Mouse (Mus musculus): ENCODE measurements around the gene Omt2b. TPM values are rescaled to one million over a fixed set of nuclear protein-coding genes. Genes with fewer than 3 reads are reported as not detected.
A peak's percentile ranks its signal among the peaks of the same experiment; 100 is the strongest.
"Not testable (repeated sequence)": the region's sequence is repeated elsewhere in the genome, so short reads cannot be mapped to it uniquely, and the experiment has no call there.

The Omt2b gene
- total RNA-seq (2021) = not detected in 2 replicates
- long read RNA-seq = 0 reads

- DNase-seq = not testable (repeated sequence)
Measured at GRCm38 (mm10) chr9:78327289-78327688, at the start of gene Omt2b. Gene Omt2b, plus strand, starts transcription at chr9:78327589.

DNA sequence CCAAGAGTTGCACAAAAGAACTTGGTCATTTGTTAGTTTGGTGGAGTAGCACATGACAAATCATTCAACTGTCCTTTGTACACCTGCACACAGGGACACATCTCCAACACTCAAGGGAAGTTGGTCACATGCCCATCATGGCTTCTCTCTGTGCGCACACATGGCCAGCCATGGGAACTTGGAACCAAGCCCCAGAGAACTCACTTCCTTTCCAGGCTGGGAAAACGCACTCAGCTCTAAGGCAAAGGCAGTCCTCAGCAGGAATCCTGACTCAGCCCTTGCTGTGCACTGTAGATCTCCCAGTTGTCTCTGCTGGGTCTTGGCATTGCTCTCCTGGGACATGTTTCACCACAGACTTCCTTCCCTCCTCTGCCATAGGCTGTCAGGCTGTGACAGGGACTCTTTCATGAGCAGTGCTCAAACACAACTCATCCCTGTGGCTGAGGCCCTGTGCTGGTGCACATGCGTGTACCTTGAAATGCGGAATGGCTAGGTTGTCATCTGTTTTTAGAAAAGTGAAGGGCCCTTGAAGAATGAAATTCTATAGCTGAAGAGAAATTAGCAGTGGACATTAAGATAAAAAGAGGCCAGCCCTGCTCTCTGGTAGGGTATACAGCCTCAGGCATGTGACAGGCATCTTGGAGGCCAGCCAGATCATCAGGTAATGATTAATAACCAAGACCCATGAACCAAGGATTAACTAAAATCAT, 45.2 kb upstream of the Omt2b start:
- peak; percentile 21 for DNase-seq

GRCm38 (mm10) chr9:78289063-78289462, 38.3 kb upstream of the Omt2b start:
- DNase-seq = not testable (repeated sequence)

- DNase-seq = not testable (repeated sequence)
Measured at GRCm38 (mm10) chr9:78289723-78290122, 37.7 kb upstream of the Omt2b start, which contains the start of gene Gm10639. Gene Gm10639, plus strand, starts transcription at chr9:78289923.

DNA sequence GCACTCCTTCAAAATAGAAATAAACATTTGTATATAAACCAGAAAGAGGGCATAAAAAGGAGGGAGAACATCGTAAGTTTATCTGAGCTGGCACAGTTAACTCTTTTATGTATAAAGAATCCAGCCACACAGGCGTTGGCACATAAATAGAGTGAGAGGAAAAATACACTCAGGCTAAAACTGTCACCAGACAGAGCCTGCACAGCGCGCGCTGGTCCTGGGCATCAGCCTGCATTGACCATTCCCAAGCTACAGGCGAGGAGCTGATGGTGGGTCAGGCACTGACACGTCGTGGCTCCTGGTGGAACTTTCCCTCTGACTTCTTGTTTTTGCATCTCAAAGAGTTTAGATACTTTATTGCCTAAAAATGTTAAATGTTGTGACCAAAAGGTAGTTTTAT, 34.9 kb upstream of the Omt2b start:
- DNase-seq = not testable (repeated sequence)

DNA sequence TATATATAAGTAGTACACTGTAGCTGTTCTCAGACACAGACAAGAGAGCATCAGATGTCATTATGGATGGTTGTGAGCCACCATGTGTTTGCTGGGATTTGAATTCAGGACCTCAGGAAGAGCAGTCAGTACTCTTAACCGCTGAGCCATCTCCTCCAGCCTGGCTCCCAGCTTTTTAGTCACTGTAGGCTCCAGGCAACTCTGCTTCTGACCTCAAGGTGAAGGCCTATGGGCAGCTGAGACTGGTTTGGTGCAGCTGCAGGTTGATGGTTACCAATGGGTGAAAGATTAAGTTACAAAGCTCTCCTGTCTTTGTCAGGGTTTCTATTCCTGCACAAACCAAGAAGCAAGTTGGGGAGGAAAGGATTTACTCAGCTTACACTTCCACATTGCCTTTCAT, 33.7 kb upstream of the Omt2b start:
- DNase-seq = not testable (repeated sequence)

DNA sequence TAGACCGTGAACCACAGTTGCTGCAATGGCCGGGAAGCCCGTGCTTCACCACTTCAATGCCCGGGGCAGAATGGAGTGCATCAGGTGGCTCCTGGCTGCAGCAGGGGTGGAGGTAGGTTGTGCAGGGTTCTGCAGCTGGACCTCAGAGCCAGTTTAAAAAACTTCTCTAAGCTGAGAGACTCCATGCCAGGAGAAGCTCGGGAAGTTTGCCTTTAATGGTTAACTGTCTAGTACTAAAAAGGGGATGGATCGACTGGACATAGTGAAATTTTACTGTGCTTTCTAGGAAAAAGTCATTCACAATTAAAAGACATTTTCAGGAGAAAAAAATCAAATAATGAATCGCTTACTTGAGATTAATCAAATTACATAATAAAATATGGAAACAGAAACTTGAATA, 32.6 kb upstream of the Omt2b start:
- DNase-seq = not testable (repeated sequence)

- peak; percentile 38 for DNase-seq
Measured at GRCm38 (mm10) chr9:78296089-78296488, 31.3 kb upstream of the Omt2b start.

DNA sequence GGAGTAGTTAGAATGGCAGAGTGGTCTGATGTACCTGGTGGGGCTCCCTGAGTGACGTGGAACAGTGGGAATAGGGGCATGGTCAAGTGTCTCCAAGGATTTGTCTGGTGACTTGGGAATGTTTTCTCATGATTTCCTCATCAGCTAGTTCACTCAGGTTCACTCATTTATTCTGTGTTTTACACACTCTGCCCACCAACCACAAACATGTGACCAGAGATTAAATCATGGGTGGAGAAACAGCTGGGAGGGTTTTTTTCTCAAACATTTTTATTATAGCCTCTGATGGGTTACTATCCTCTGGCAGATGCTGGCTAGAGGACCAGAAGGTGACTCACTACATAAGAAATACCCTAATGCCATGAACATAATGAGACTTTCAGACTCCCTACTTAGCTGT, 29.2 kb upstream of the Omt2b start:
- DNase-seq = no peak

GRCm38 (mm10) chr9:78299143-78299542, 28.2 kb upstream of the Omt2b start:
- not testable (repeated sequence) for DNase-seq

DNA sequence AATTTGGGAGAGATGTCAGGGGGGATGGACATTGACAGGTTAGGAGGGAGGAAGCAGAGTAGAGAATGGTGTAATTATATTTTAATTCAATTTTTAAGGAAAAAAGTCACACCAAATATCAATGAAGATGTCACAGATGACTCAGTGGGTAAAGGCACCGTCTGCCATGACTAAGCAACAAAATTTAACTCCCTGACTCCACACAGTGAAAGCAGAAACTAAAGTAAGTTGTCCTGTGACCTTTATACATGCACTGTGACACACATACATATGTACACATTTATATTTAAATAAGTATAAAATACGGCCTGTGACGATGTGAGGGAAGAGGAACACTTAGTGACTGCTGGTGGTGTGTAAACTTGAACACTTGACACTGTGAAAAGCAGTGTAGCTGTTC, 19.3 kb upstream of the Omt2b start:
- not testable (repeated sequence) for DNase-seq

GRCm38 (mm10) chr9:78314696-78315095, 12.7 kb upstream of the Omt2b start, which contains the start of gene Omt2a:
Gene Omt2a, minus strand, starts transcription at chr9:78314796.
- DNase-seq = no peak

- no peak for DNase-seq
Measured at GRCm38 (mm10) chr9:78319499-78319898, 7.9 kb upstream of the Omt2b start.

GRCm38 (mm10) chr9:78337050-78337449, 9.7 kb downstream of the Omt2b start:
- not testable (repeated sequence) for DNase-seq

DNA sequence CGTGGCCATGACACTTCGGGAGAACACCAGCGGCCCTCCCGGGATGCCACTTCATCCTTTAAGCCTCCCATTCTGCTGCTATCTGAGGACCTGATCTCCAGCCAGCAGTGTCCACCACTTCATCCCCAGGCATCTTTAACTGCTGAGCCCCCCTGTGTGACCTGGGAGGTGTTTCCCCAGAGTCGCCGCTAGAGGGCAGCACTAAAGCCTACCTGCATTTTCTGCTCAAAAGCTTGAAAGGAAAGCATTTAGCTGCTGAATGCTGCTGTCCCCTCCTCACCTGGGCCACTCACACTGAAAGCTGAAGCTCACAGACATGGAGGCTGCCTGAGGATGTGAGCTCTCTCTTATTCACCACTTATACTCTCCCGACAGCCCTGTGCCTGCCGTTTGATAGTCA, 12.9 kb downstream of the Omt2b start:
- peak; percentile 57 for DNase-seq

DNA sequence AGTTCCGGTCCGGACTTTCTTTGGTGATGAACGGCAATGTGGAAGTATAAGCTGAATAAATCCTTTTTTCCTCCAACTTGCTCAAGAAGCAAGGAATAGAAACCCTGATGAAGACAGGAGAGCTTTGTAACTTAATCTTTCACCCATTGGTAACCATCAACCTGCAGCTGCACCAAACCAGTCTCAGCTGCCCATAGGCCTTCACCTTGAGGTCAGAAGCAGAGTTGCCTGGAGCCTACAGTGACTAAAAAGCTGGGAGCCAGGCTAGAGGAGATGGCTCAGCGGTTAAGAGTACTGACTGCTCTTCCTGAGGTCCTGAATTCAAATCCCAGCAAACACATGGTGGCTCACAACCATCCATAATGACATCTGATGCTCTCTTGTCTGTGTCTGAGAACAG, 15.1 kb downstream of the Omt2b start:
- DNase-seq = not testable (repeated sequence)

- not testable (repeated sequence) for DNase-seq
Measured at GRCm38 (mm10) chr9:78343055-78343454, 15.7 kb downstream of the Omt2b start.

DNA sequence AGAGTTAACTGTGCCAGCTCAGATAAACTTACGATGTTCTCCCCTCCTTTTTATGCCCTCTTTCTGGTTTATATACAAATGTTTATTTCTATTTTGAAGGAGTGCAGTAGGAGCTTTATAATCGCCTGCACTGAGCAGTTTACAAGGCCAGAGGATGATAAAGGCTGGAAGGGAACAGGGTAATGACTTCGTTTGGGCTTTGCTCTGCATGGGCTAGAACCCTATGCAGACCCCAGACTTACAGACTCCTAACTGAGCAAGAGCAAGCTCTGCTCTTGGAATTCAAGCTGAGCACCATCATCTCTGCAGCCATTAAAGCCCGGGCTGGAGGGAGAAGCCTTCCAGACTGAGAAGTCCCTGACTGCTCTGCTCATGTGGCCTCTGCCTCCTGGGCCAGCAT, 17.8 kb downstream of the Omt2b start:
- DNase-seq = not testable (repeated sequence)

GRCm38 (mm10) chr9:78347004-78347403, 19.6 kb downstream of the Omt2b start:
- DNase-seq = no peak

DNA sequence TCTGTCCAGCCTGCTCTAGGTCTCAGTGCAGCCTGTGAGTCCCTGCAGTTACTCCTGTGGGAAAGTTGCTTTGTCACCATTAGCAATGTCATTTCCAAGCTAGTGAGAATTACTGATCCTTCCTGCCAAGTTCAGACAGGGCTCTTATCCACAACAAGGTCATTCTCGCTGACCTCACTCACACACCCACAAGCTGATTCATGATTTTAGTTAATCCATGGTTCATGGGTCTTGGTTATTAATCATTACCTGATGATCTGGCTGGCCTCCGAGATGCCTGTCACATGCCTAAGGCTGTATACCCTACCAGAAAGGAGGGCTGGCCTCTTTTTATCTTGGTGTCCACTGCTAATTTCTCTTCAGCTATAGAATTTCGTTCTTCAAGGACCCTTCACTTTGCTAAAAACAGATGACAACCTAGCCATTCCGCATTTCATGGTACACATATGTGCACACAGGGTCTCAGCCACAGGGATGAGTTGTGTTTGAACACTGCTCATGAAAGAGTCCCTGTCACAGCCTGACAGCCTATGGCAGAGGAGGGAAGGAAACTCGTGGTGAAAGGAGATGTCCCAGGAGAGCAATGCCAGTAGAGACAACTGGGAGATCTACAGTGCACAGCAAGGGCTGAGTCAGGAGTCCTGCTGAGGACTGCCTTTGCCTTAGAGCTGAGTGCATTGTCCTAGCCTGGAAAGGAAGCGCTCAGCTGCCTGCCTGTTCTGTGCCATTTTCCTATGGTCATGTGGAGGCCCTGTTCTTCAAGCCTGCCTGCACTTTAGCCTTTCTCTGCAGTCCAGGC, 21.0 kb downstream of the Omt2b start:
- DNase-seq = peak; percentile 27

- not testable (repeated sequence) for DNase-seq
Measured at GRCm38 (mm10) chr9:78349141-78349540, 21.8 kb downstream of the Omt2b start.

DNA sequence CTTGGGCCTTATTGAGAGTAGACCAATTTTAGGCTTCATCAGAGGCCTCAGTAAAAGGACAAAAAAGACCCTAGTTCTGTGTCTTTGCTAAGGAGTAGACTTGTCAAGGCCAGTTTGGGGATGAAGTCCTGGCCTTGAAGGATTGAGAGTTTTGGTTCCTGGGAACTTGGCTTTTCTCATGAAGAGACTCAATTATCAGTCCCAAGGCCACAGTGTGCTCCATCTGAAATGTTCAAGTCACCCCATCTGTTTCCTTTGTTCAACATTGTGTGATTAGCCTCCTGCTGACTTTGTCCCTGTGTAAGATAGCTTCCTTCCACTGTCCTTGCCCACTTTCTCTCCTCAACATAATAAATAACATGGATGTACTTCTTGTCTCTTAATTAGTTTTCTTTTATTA, 22.6 kb downstream of the Omt2b start:
- DNase-seq = not testable (repeated sequence)

- DNase-seq = no peak
Measured at GRCm38 (mm10) chr9:78351504-78352220, 24.3 kb downstream of the Omt2b start.

Measured in adrenal gland, postnatal 25 days (tissue).